ENCODE assay signal across 7 mouse cellular contexts in the genomic region with DNA sequence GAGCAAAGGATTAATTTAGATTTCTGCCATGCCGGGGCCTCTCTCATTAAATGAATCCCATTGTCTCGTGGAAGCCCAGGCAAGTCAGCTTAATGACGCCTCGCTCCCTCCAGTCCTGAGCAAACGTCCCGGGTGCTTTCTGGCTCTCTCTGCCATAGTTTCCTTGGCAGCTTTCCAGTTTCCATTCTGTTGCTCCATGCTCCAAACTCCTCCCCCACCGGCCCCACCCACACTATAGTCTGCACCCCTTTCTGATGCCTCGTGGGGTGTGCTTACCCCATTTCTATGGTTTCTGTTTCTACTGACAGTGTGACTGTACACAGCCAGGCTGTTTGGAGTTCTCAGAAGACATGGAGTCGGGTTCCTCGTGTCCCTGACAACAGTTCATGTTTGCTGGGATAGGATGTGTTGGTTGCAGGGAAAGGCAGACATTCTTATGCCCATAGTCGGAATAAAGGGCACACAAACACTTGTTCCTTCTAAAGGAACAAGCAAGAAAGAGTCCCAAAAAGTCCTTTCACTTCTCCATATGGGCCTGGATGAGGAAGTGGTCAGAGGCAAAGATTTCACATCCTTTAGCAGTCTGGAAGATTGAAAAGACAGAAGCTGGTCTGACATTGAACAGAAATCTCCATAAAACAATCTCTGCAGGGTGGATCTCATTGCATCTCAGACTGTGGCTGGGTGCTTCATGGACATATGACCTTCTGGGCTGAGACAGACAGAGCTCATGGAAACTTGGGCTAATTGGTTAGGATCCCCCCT. TPM values are rescaled to one million over a fixed set of nuclear protein-coding genes. Genes with fewer than 3 reads are reported as not detected.
DNase-seq lines count a peak whose midpoint lies in the region; ATAC-seq and TF ChIP-seq lines count a peak whose summit lies in the region.

No protein-coding gene starts in this region.

- H3K27ac ChIP-seq in ES-E14 (ENCODE audit: insufficient read depth, low read depth, low read length, poor library complexity, severe bottlenecking), result peak overlapping the region; percentile 6; the same call in 1 of the 2 replicates
- peak overlapping the region; percentile 47 for H3K27ac ChIP-seq in hindbrain, embryonic 15.5 days (replicated peaks)
- H3K27ac ChIP-seq in stomach, postnatal 0 days (replicated peaks), result peak overlapping the region; percentile 88

- H3K4me3 ChIP-seq in ES-E14 (ENCODE audit: insufficient read depth in 1 of 2, low read depth in 1 of 2, low read length in 2 of 2, poor library complexity in 1 of 2, severe bottlenecking in 1 of 2), result no peak overlapping the region
- H3K4me3 ChIP-seq in hindbrain, embryonic 15.5 days, result no peak overlapping the region
- no peak overlapping the region for H3K4me3 ChIP-seq in stomach, postnatal 0 days (ENCODE audit: low read depth, low read length)

- H3K9ac ChIP-seq in ES-E14 (ENCODE audit: insufficient read depth, low read depth, low read length, poor library complexity, severe bottlenecking), result no peak overlapping the region
- H3K9ac ChIP-seq in hindbrain, embryonic 15.5 days, result no peak overlapping the region
- H3K9ac ChIP-seq in stomach, postnatal 0 days (ENCODE audit: low read length), result no peak overlapping the region; the same call in 1 of the 2 replicates

- H3K36me3 ChIP-seq in ES-E14 (ENCODE audit: control insufficient read depth, insufficient read depth, low read length, poor library complexity, severe bottlenecking), result no peaks in the 10 kb centered on the region
- H3K36me3 ChIP-seq in hindbrain, embryonic 15.5 days, result no peaks in the 10 kb centered on the region
- H3K36me3 ChIP-seq in stomach, postnatal 0 days (ENCODE audit: control insufficient read depth, insufficient read depth, low read length), result no peaks in the 10 kb centered on the region

- peak; percentile 45 for ATAC-seq in hindbrain, embryonic 15.5 days (ENCODE audit: low FRiP score, low read depth)
- ATAC-seq in megakaryocyte, adult 5-6 weeks (ENCODE audit: poor library complexity, severe bottlenecking), result peak; percentile 82
- ATAC-seq in stomach, postnatal 0 days (ENCODE audit: low FRiP score, low TSS enrichment), result peak; percentile 79

- in situ Hi-C loops in ES-E14 (cut with MboI; ENCODE audit: low sequenced_read_pairs in 2 of 2, unreplicated experiment in 2 of 2), result no loop called here

- TF ChIP-seq EP300 in stomach, postnatal 0 days (optimal IDR thresholded peaks at IDR 0.05), result no peak

- peaks cover 18 to 44% of the 10 kb centered on the region in 2 experiments for H3K4me1 ChIP-seq in ES-E14 (ENCODE audit: control insufficient read depth in 2 of 2, insufficient read depth in 2 of 2, low read length in 2 of 2, poor library complexity in 1 of 2)
- H3K4me1 ChIP-seq in hindbrain, embryonic 15.5 days (replicated peaks), result peaks cover 27% of the 10 kb centered on the region
- peaks cover 7% of the 10 kb centered on the region; the same call in 1 of the 2 replicates for H3K4me1 ChIP-seq in stomach, postnatal 0 days (replicated peaks; ENCODE audit: control insufficient read depth, insufficient read depth)

- TF ChIP-seq CTCF in stomach, postnatal 0 days (IDR thresholded peaks at IDR 0.05; ENCODE audit: low read depth), result no peak

- 20% methylated on average over 11 of the region's 11 CpGs for WGBS in hindbrain, embryonic 15.5 days
- WGBS in stomach, postnatal 0 days, result 10% methylated on average over 11 of the region's 11 CpGs

- no peaks in the 10 kb centered on the region for H3K9me3 ChIP-seq in ES-E14 (ENCODE audit: control insufficient read depth, insufficient read depth, low read depth, low read length)
- no peaks in the 10 kb centered on the region for H3K9me3 ChIP-seq in hindbrain, embryonic 15.5 days
- H3K9me3 ChIP-seq in stomach, postnatal 0 days (ENCODE audit: control insufficient read depth, low read length), result no peaks in the 10 kb centered on the region

- no peak for DNase-seq in ES-E14 (ENCODE audit: low read depth, low spot score)
- DNase-seq in adrenal gland, adult 8-10 months, result peak; percentile 49
- DNase-seq in gastrocnemius, postnatal 10 days, result peak; percentile 46
- peak; percentile 45 to 47 for DNase-seq in layer of hippocampus, postnatal 36 days
- peak; percentile 87 for DNase-seq in stomach, postnatal 0 days (ENCODE audit: low spot score)

- H3K4me2 ChIP-seq in hindbrain, embryonic 15.5 days, result no peak overlapping the region
- H3K4me2 ChIP-seq in stomach, postnatal 0 days (replicated peaks; ENCODE audit: low read depth), result 0 out of 2 replicates have a peak overlapping the region, but pooled peaks have one; percentile 14

- H3K27me3 ChIP-seq in hindbrain, embryonic 15.5 days, result peaks cover 4% of the 10 kb centered on the region; the same call in 1 of the 2 replicates
- no peaks in the 10 kb centered on the region for H3K27me3 ChIP-seq in stomach, postnatal 0 days (ENCODE audit: control insufficient read depth, insufficient read depth, low read length)

TF ChIP-seq in ES-E14, 5 proteins besides CTCF, POLR2A, EP300 and RAD21:
- TF ChIP-seq ZNF384 (IDR thresholded peaks at IDR 0.05; ENCODE audit: low read depth, low read length) (no peak), CHD2 (IDR thresholded peaks at IDR 0.05; ENCODE audit: low read depth, low read length) (no peak), HCFC1 (IDR thresholded peaks at IDR 0.05; ENCODE audit: borderline replicate concordance, insufficient read depth, low read length) (no peak), MAFK (IDR thresholded peaks at IDR 0.05; ENCODE audit: insufficient read depth, low read depth, low read length) (no peak), ZC3H11A (IDR thresholded peaks at IDR 0.05; ENCODE audit: borderline replicate concordance, low read depth, low read length) (no peak)

RNA-seq across cellular contexts. Expression of gene Sulf2, which starts 25.5 kb away (rescaled TPM):
- total RNA-seq in ES-E14 (2012; rRNA removed), result 102 and 164 TPM in 2 replicates
- total RNA-seq in adrenal gland, adult 8-10 months (2022), result 100 to 1,000 TPM in 2 of 4 experiments, 10 to 100 TPM in 2; 44.6 to 150 (median 89.6) TPM
- 10 to 100 TPM; 25.7 to 30.3 TPM for total RNA-seq in gastrocnemius, postnatal 10 days (2021)
- 106 and 113 TPM in 2 replicates for polyA plus RNA-seq in hindbrain, embryonic 15.5 days (2015; fragmentation: Nextera tagmentation; extraction: Ambion mirVana)
- total RNA-seq in layer of hippocampus, postnatal 36 days (2021), result 100 to 1,000 TPM; 110 to 111 TPM
- 71.3 and 72.6 TPM in 2 replicates for total RNA-seq in megakaryocyte, adult 5-6 weeks (2015)
- total RNA-seq in megakaryocyte, adult 5-6 weeks (2017), result 47.4 and 51.1 TPM in 2 replicates
- polyA plus RNA-seq in stomach, postnatal 0 days (2015; fragmentation: Nextera tagmentation; extraction: Ambion mirVana), result 44.2 and 49.1 TPM in 2 replicates

Comparison
In these comparisons a context has a peak if more than half of its experiments do, and no peak if none do; other contexts are left out.
1. H3K27ac ChIP-seq: peak in every context shown above with its lines; median percentile 88 in stomach, postnatal 0 days; 47 in hindbrain, embryonic 15.5 days; 6 in ES-E14.